Mouse (Mus musculus) liver (tissue): ENCODE results near the gene Churc1.
A peak's percentile ranks its signal among the peaks of the same experiment; 100 is the strongest.
"Not testable (repeated sequence)": the region's sequence is repeated elsewhere in the genome, so short reads cannot be mapped to it uniquely, and the experiment has no call there.

ENCODE experiments used
- DNase-seq: peaks from one replicate; pipeline ENCODE4 v3.0.0-alpha.2; 2020; ENCODE audit warnings: mixed read lengths

The Churc1 gene

GRCm38 (mm10) chr12:76765354-76765851, at the start of gene Churc1, which contains the start of gene Fntb:
Gene Churc1, plus strand, starts transcription at chr12:76765538.
Gene Fntb, plus strand, starts transcription at chr12:76765589.
- peak; percentile 97 for DNase-seq

- no peak for DNase-seq
Measured at GRCm38 (mm10) chr12:76718384-76718783, 47.0 kb upstream of the Churc1 start.

GRCm38 (mm10) chr12:76720572-76720971, 44.8 kb upstream of the Churc1 start:
- DNase-seq = no peak

- DNase-seq = no peak
Measured at GRCm38 (mm10) chr12:76722026-76722425, 43.3 kb upstream of the Churc1 start.

GRCm38 (mm10) chr12:76727955-76728354, 37.4 kb upstream of the Churc1 start:
- DNase-seq = no peak

GRCm38 (mm10) chr12:76750866-76751459, 14.4 kb upstream of the Churc1 start:
- no peak for DNase-seq

- peak; percentile 28 for DNase-seq
Measured at GRCm38 (mm10) chr12:76752652-76753318, 12.6 kb upstream of the Churc1 start.

- peak; percentile 15 for DNase-seq
Measured at GRCm38 (mm10) chr12:76765901-76766630, 728 bp downstream of the Churc1 start.

- no peak for DNase-seq
Measured at GRCm38 (mm10) chr12:76770841-76771500, 5.6 kb downstream of the Churc1 start.

- no peak for DNase-seq
Measured at GRCm38 (mm10) chr12:76771540-76771939, 6.2 kb downstream of the Churc1 start.

- no peak for DNase-seq
Measured at GRCm38 (mm10) chr12:76774652-76775051, 9.3 kb downstream of the Churc1 start.

- no peak for DNase-seq
Measured at GRCm38 (mm10) chr12:76775132-76775531, 9.8 kb downstream of the Churc1 start.

GRCm38 (mm10) chr12:76776898-76777297, 11.6 kb downstream of the Churc1 start:
- DNase-seq = no peak

- no peak for DNase-seq
Measured at GRCm38 (mm10) chr12:76777845-76778244, 12.5 kb downstream of the Churc1 start.

GRCm38 (mm10) chr12:76778305-76779083, 13.2 kb downstream of the Churc1 start:
- DNase-seq = no peak

- DNase-seq = no peak
Measured at GRCm38 (mm10) chr12:76779951-76780350, 14.6 kb downstream of the Churc1 start.

- no peak for DNase-seq
Measured at GRCm38 (mm10) chr12:76780639-76781468, 15.5 kb downstream of the Churc1 start.

- no peak for DNase-seq
Measured at GRCm38 (mm10) chr12:76784056-76784619, 18.8 kb downstream of the Churc1 start.

- DNase-seq = no peak
Measured at GRCm38 (mm10) chr12:76790446-76791084, 25.2 kb downstream of the Churc1 start.

GRCm38 (mm10) chr12:76792540-76792939, 27.2 kb downstream of the Churc1 start:
- not testable (repeated sequence) for DNase-seq
